Mouse (Mus musculus): Measurements from ENCODE around the gene Tgfbrap1.
"Not testable (repeated sequence)": the region's sequence is repeated elsewhere in the genome, so short reads cannot be mapped to it uniquely, and the experiment has no call there.

The Tgfbrap1 gene

DNA sequence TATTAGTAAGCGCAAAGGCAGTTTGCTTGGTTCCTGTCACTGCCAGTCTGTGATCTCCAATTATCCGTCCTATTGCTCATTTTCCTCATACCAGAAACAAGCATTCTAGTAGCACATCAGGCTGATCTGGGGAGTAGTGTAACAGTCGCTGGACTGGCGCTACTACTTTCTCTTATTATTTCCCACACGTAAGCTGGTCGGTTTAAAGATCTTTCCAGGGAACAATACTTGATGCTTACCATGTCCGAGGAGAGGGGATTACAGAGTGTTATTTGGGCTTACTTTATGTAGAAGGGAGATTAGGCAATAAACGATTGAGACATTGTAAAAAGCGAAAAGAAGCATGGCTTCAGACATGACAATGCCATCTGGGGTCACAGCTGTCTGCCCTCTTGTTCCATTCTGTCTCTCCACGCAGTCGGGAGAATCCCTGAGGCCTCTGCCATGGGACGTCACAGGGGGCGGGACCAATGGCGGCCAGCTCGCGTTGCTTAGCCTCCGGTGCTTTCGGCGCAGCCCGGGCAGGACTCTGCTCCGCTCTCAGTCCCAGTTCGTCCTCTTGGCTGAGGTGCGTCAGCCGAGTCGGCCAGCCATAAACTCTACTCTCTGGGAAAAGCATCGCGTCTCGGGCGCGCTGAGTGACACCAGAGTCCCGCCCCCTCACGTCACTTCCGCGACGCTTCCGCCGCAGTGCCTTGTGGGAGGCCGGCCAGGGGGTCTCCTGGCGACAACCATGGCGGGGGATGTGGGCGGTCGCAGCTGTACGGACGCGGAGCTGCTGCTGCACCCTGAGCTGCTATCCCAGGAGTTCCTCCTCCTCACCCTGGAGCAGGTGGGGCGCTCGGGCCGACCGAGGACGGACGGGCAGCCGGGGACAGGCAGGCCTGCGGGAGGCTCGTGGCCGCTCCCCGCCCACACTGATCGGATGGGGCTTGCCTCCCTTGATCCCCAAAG is at the start of gene Tgfbrap1, which contains the start of gene AI597479:
TSS of gene Tgfbrap1 (minus strand) at position 607 of the 954 bp plus-strand sequence.
TSS of gene AI597479 (plus strand) at position 680 of the 954 bp plus-strand sequence.
- no peaks in the 10 kb centered on the region; the same call in 1 of the 2 replicates for H3K27me3 ChIP-seq (ENCODE audit: control insufficient read depth, insufficient read depth, low read length, poor library complexity, severe bottlenecking)
- DNase-seq (ENCODE audit: low read depth, low spot score) = peak; percentile 91
- no peaks in the 10 kb centered on the region for H3K36me3 ChIP-seq (ENCODE audit: control insufficient read depth, insufficient read depth, low read length, poor library complexity, severe bottlenecking)

DNA sequence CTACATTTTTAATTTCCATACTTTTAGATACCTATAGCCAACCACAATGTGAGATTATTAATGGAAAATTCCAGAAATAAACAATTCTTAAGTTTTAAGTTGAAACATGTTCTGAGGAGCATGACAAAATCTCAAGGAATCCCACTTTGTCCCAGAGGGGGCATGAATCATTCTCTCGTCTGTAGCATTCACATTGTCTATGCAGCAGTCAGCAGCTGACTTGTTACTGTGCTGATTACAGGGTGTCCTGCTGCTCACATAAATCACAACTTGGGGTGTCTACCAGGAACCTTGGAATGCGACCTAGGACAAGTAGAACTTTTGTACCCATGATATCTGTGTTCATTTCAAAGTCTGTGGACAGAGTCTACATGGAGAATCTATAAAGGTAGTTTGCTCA is 49.0 kb upstream of the Tgfbrap1 start:
- no peak for DNase-seq (ENCODE audit: low read depth, low spot score)
- H3K36me3 ChIP-seq (ENCODE audit: control insufficient read depth, insufficient read depth, low read length, poor library complexity, severe bottlenecking) = no peaks in the 10 kb centered on the region

GRCm38 (mm10) chr1:43145388-43145787 is 47.0 kb upstream of the Tgfbrap1 start:
- no peak for DNase-seq (ENCODE audit: low read depth, low spot score)
- no peaks in the 10 kb centered on the region for H3K36me3 ChIP-seq (ENCODE audit: control insufficient read depth, insufficient read depth, low read length, poor library complexity, severe bottlenecking)
- H3K27me3 ChIP-seq (ENCODE audit: control insufficient read depth, insufficient read depth, low read length, poor library complexity, severe bottlenecking) = no peaks in the 10 kb centered on the region

More for the DNA sequence above, 49.0 kb upstream of the Tgfbrap1 start:
- no peaks in the 10 kb centered on the region for H3K27me3 ChIP-seq (ENCODE audit: control insufficient read depth, insufficient read depth, low read length, poor library complexity, severe bottlenecking)

GRCm38 (mm10) chr1:43144338-43144906 is 46.0 kb upstream of the Tgfbrap1 start:
- DNase-seq (ENCODE audit: low read depth, low spot score) = no peak
- H3K36me3 ChIP-seq (ENCODE audit: control insufficient read depth, insufficient read depth, low read length, poor library complexity, severe bottlenecking) = no peaks in the 10 kb centered on the region
- H3K27me3 ChIP-seq (ENCODE audit: control insufficient read depth, insufficient read depth, low read length, poor library complexity, severe bottlenecking) = no peaks in the 10 kb centered on the region

DNA sequence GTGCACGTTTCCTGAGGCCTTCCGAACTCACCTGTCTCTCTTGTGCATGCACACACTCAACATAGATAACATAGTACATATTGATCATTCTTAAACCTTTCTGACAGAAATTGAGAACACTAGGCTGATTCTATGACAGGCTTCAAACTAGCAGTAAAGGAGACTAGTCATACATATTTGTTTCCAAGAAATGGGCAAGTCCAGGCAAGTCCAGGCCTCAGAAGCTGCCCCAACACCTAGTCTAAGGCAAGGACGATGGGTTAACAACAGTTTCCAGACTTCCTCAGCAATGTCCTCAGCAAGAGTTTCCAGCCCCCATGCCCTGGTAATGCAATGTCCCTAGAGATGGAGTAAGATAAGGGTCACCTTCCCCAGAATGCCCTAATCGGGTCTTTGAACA is 45.4 kb upstream of the Tgfbrap1 start:
- Histone ChIP-seq H3K27me3 (ENCODE audit: control insufficient read depth, insufficient read depth, low read length, poor library complexity, severe bottlenecking) (no peaks in the 10 kb centered on the region), H3K36me3 (ENCODE audit: control insufficient read depth, insufficient read depth, low read length, poor library complexity, severe bottlenecking) (no peaks in the 10 kb centered on the region)
- DNase-seq (ENCODE audit: low read depth, low spot score) = no peak

DNA sequence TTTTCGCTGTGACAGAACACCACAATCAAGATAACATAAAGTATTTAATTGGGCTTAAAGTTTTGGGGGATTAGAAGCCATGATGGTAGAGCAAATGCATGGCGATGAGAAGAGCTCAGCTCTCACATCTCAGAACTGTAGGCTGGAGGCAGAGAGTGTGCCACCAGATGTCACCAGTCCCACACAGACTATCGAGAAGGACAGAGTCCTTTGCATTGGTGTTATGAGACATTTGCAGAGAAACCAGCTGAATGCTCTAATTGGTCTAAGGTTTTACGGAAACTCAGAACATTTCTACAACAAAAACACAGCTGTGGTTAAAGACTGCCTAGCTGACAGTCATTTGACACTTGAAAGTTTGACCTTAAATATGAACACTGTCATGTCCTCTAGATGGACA is 44.8 kb upstream of the Tgfbrap1 start:
- H3K36me3 ChIP-seq (ENCODE audit: control insufficient read depth, insufficient read depth, low read length, poor library complexity, severe bottlenecking) = no peaks in the 10 kb centered on the region
- DNase-seq (ENCODE audit: low read depth, low spot score) = peak; percentile 17
- no peaks in the 10 kb centered on the region for H3K27me3 ChIP-seq (ENCODE audit: control insufficient read depth, insufficient read depth, low read length, poor library complexity, severe bottlenecking)

DNA sequence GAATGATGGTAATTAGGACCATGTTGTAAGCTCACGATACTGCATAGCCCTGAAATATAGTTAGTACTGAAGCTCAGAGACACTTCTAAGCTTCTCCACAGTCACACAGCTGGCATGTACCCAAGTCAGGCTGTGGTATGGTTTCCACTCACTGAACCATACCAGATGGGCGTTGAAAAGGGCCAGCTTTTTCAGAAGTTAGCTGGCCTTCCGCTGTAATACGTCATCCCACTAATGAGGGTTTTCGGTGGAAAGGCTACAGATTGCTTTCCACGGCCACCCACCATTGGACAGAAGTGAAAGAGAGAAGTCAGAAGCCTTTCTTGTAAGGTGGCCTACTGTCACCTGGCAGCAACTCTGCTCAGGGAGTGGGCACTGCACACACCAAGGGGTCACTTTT is 44.4 kb upstream of the Tgfbrap1 start:
- no peak for DNase-seq (ENCODE audit: low read depth, low spot score)
- no peaks in the 10 kb centered on the region for H3K36me3 ChIP-seq (ENCODE audit: control insufficient read depth, insufficient read depth, low read length, poor library complexity, severe bottlenecking)
- H3K27me3 ChIP-seq (ENCODE audit: control insufficient read depth, insufficient read depth, low read length, poor library complexity, severe bottlenecking) = no peaks in the 10 kb centered on the region

DNA sequence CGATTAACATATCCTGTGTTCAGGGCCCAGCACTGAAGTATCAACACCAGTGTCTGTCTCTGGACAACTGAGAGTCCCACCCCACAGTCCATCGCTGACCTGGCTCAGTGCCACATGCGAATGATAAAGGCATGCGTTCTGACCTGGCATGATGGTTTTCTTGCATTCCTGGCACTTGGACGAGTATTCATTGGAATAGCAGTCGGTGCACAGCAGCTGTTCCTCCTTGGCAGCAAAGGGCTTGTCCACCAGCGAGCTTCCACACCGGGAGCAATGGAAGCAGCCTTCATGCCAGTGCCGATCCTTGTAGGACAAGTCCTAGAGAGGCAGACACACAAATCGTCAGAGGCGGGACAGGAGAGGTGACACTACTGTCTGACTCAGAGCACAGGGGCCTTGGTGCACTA is 43.1 kb upstream of the Tgfbrap1 start:
- no peak for DNase-seq (ENCODE audit: low read depth, low spot score)
- Histone ChIP-seq H3K36me3 (ENCODE audit: control insufficient read depth, insufficient read depth, low read length, poor library complexity, severe bottlenecking) (no peaks in the 10 kb centered on the region), H3K27me3 (ENCODE audit: control insufficient read depth, insufficient read depth, low read length, poor library complexity, severe bottlenecking) (no peaks in the 10 kb centered on the region)

DNA sequence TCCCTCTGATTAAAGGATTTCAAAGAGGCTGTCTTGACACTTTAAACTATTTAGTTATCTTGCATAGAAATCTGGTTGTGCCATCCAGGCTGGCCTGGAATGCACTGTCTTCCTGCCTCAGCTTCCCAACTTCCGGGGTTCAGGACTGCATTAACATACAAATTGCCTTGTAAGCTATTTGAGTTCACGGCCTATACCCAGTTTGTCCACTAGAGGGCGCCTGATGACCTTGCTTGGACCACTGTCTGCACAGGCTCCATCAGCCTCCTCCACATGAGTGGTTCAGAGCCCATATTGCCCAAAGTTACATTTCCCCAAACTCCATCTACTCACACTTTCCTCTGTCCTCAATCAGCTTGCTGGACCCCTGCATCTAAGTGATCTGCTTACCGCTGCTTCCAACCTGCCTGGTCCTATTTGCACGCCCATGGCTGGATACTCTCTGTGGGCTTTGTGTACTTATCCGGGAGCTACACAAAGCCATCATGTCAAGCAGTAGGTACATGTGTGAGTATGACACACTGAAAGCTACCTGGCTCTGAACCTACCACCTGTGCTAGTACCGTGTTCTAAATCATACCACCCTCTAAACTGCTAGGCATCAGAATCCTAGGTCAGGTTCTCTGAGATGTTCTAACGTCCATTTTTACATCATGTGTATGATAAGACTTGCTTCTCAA is 41.3 kb upstream of the Tgfbrap1 start:
- Histone ChIP-seq H3K36me3 (ENCODE audit: control insufficient read depth, insufficient read depth, low read length, poor library complexity, severe bottlenecking) (no peaks in the 10 kb centered on the region), H3K27me3 (ENCODE audit: control insufficient read depth, insufficient read depth, low read length, poor library complexity, severe bottlenecking) (no peaks in the 10 kb centered on the region)
- peak; percentile 91 for DNase-seq (ENCODE audit: low read depth, low spot score)

DNA sequence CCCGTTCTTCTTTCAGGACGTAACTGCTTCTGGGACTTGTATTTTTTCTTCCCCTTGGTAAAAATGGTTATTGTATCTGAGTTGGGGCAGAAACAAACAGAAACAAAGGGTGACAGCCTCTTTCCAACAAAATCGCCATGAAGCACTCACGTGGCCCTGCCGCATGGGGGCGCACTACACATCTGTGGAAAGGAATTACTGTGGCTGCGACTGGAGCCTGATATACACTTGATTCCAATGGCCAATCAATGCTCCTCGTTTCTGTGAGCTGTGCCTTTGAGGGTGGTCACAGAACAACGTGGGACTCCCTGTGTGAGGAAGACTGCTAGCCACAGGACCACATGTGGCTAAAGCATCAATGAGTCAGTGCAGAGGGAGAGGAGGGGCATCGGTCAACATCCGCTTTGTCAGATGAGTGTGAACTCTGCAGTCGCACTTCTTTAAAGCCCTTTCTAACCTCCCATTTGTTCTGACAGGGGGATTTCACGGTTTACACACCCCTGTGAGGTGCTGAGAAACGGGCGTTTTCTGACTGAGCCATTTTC is 39.9 kb upstream of the Tgfbrap1 start:
- no peaks in the 10 kb centered on the region for H3K27me3 ChIP-seq (ENCODE audit: control insufficient read depth, insufficient read depth, low read length, poor library complexity, severe bottlenecking)
- DNase-seq (ENCODE audit: low read depth, low spot score) = peak; percentile 6
- H3K36me3 ChIP-seq (ENCODE audit: control insufficient read depth, insufficient read depth, low read length, poor library complexity, severe bottlenecking) = no peaks in the 10 kb centered on the region

DNA sequence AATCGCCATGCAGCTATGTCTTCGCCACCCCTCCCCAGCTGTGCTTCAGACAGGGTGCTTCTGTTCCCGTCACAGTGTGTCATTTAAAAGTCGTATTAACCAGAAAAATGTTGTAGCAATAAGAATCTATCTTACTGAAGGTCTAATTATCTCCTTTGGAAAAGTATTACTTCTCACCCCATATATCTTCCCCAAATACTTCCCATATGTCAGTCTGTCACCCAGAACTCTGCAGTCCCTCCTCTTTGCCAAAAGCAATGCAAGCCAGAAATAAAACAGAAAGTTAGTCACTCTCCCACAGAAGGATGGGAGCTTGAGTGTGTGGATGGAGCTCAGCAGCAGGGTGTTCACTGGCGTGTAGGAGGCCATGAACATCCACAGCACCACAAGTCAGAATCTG is 38.9 kb upstream of the Tgfbrap1 start:
- no peaks in the 10 kb centered on the region for H3K27me3 ChIP-seq (ENCODE audit: control insufficient read depth, insufficient read depth, low read length, poor library complexity, severe bottlenecking)
- no peak for DNase-seq (ENCODE audit: low read depth, low spot score)
- no peaks in the 10 kb centered on the region for H3K36me3 ChIP-seq (ENCODE audit: control insufficient read depth, insufficient read depth, low read length, poor library complexity, severe bottlenecking)

- not testable (repeated sequence) for H3K27me3 ChIP-seq (ENCODE audit: control insufficient read depth, insufficient read depth, low read length, poor library complexity, severe bottlenecking); DNase-seq (ENCODE audit: low read depth, low spot score); H3K36me3 ChIP-seq (ENCODE audit: control insufficient read depth, insufficient read depth, low read length, poor library complexity, severe bottlenecking)
Measured at GRCm38 (mm10) chr1:43136488-43137029, 38.1 kb upstream of the Tgfbrap1 start.

DNA sequence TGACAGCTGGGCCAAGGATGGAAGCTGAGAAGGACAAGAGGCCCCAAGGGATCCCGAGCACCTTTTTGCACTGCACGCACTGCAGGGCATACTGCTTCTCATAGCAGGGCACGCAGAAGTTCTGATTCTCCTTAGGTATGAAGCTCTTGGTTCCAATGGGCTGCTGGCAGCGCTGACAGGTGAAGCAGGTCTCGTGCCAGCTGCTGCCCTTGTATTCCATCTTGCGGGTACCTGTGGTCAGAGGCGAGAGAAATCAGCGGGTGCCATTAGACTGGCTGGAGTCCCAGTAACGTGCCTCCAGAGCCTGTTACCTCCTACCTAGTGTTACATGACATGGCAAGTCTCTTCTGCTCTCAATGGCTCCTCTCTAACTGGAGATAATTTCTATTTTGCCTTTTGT is 33.2 kb upstream of the Tgfbrap1 start:
- Histone ChIP-seq H3K36me3 (ENCODE audit: control insufficient read depth, insufficient read depth, low read length, poor library complexity, severe bottlenecking) (no peaks in the 10 kb centered on the region), H3K27me3 (ENCODE audit: control insufficient read depth, insufficient read depth, low read length, poor library complexity, severe bottlenecking) (no peaks in the 10 kb centered on the region)
- no peak for DNase-seq (ENCODE audit: low read depth, low spot score)

- H3K36me3 ChIP-seq (ENCODE audit: control insufficient read depth, insufficient read depth, low read length, poor library complexity, severe bottlenecking) = no peaks in the 10 kb centered on the region
- DNase-seq (ENCODE audit: low read depth, low spot score) = no peak
- no peaks in the 10 kb centered on the region for H3K27me3 ChIP-seq (ENCODE audit: control insufficient read depth, insufficient read depth, low read length, poor library complexity, severe bottlenecking)
Measured at GRCm38 (mm10) chr1:43130219-43130981, 32.0 kb upstream of the Tgfbrap1 start.

Measured in splenic B cell, adult 2 months (primary cell).